ENCODE assay signal across 23 mouse cellular contexts in the genomic region with DNA sequence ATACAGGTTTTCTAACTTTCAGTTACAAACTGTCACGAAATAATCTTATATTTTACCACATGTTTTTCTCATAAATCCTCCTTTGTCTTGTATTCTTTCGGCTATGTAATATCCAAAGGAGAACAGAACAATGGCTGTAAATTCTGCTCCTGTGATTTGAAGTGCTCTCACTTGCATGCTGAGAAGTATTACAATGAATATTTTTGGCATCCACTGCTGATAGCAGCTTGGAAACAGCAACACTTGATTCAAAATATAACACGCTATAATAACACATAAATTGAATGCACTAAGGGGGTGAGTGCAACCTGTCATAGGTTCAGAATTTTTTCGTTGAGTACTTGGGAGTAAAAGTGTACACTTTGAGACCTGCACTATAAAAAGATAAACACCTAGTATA.
A peak's percentile ranks its signal among the peaks of the same experiment; 100 is the strongest.
DNase-seq lines count a peak whose midpoint lies in the region; ATAC-seq and TF ChIP-seq lines count a peak whose summit lies in the region.
"Had no signal": no experiment of that assay in that cellular context is flagged by ENCODE, and none has a peak within 500 bp of the region (broad histone marks: within the 10 kb centered on the region; RNA-seq: fewer than 3 reads in every experiment).

No protein-coding gene starts in this region.

- no peak overlapping the region for H3K9ac ChIP-seq in heart, adult 2 months (ENCODE audit: low read depth, low read length)
- H3K9ac ChIP-seq in intestine, embryonic 16.5 days (ENCODE audit: low read depth, low read length), result no peak overlapping the region
- H3K9ac ChIP-seq: embryonic facial prominence, embryonic 12.5 days; forebrain, embryonic 12.5 days; forebrain, embryonic 15.5 days; forebrain, postnatal 0 days had no signal

- no peak for TF ChIP-seq POLR2A in heart, adult 2 months (IDR thresholded peaks at IDR 0.05; ENCODE audit: insufficient read depth, low read depth, low read length)

- no peaks in the 10 kb centered on the region for H3K27me3 ChIP-seq in heart, adult 2 months (ENCODE audit: control insufficient read depth, insufficient read depth, low read length)
- no peaks in the 10 kb centered on the region for H3K27me3 ChIP-seq in intestine, embryonic 16.5 days (replicated peaks; ENCODE audit: control insufficient read depth, insufficient read depth, low read length)
- H3K27me3 ChIP-seq: CH12.LX; embryonic facial prominence, embryonic 12.5 days; forebrain, embryonic 12.5 days; forebrain, embryonic 15.5 days; Patski had no signal

- no peaks in the 10 kb centered on the region for H3K36me3 ChIP-seq in heart, adult 2 months (ENCODE audit: control insufficient read depth, insufficient read depth, low read length)
- H3K36me3 ChIP-seq in intestine, embryonic 16.5 days (ENCODE audit: control insufficient read depth, insufficient read depth, low read length), result no peaks in the 10 kb centered on the region
- H3K36me3 ChIP-seq: embryonic facial prominence, embryonic 10.5 days; embryonic facial prominence, embryonic 12.5 days; forebrain, embryonic 12.5 days; forebrain, embryonic 15.5 days; G1E had no signal

- no peaks in the 10 kb centered on the region for H3K4me1 ChIP-seq in heart, adult 2 months (ENCODE audit: control insufficient read depth, insufficient read depth, low read length)
- no peaks in the 10 kb centered on the region for H3K4me1 ChIP-seq in intestine, embryonic 16.5 days (ENCODE audit: control insufficient read depth, insufficient read depth, low read length)
- H3K4me1 ChIP-seq: embryonic facial prominence, embryonic 10.5 days; embryonic facial prominence, embryonic 12.5 days; forebrain, embryonic 12.5 days; forebrain, embryonic 15.5 days had no signal

- TF ChIP-seq CTCF in heart, adult 2 months (IDR thresholded peaks at IDR 0.05), result no peak

- intact Hi-C loops in heart, adult 2 months (cut with DNase I), result no loop called here

- H3K79me2 ChIP-seq in heart, adult 2 months (replicated peaks; ENCODE audit: control insufficient read depth, insufficient read depth, low read length), result no peaks in the 10 kb centered on the region

- no peak for TF ChIP-seq EP300 in heart, adult 2 months (IDR thresholded peaks at IDR 0.05; ENCODE audit: insufficient read depth, low read depth, low read length)

- H3K9me3 ChIP-seq in intestine, embryonic 16.5 days (ENCODE audit: control insufficient read depth, low read length), result no peaks in the 10 kb centered on the region
- H3K9me3 ChIP-seq: embryonic facial prominence, embryonic 10.5 days; embryonic facial prominence, embryonic 12.5 days; forebrain, embryonic 12.5 days; forebrain, embryonic 15.5 days; G1E had no signal

- H3K4me3 ChIP-seq in heart, adult 2 months, result no peak overlapping the region
- no peak overlapping the region for H3K4me3 ChIP-seq in intestine, embryonic 16.5 days (ENCODE audit: low read length)
- H3K4me3 ChIP-seq: embryonic facial prominence, embryonic 10.5 days; embryonic facial prominence, embryonic 12.5 days; forebrain, embryonic 12.5 days; forebrain, embryonic 15.5 days had no signal

- 51% methylated on average over 4 of the region's 4 CpGs for WGBS in heart, adult 2 months
- 76% methylated on average over 4 of the region's 4 CpGs for WGBS in intestine, embryonic 16.5 days

- H3K4me2 ChIP-seq in intestine, embryonic 16.5 days (ENCODE audit: low read depth, low read length), result no peak overlapping the region
- H3K4me2 ChIP-seq: embryonic facial prominence, embryonic 12.5 days; forebrain, embryonic 12.5 days; forebrain, embryonic 15.5 days had no signal

- DNase-seq in cerebellum, adult 8-10 months, result no peak
- DNase-seq in cerebellum, adult 9-11 months, result peak; percentile 59
- DNase-seq in cerebellum, adult 11 months, result no peak
- no peak for DNase-seq in heart, adult 2 months
- no peak for DNase-seq in heart, postnatal 4 days
- DNase-seq in brain, adult 2 months (ENCODE audit: low read depth, low spot score), result peak; percentile 90
- DNase-seq: adrenal gland, adult 8-10 months; adrenal gland, postnatal 14 days; adrenal gland, postnatal 36 days; B cell, adult 2 months; cerebellum, adult 11-12 months; forebrain, postnatal 0 days had no signal

- peak overlapping the region; percentile 29; the same call in 1 of the 2 replicates for H3K27ac ChIP-seq in heart, adult 2 months
- H3K27ac ChIP-seq in intestine, embryonic 16.5 days (ENCODE audit: low read length), result no peak overlapping the region
- H3K27ac ChIP-seq: embryonic facial prominence, embryonic 10.5 days; embryonic facial prominence, embryonic 12.5 days; forebrain, embryonic 12.5 days; forebrain, embryonic 15.5 days had no signal

- ATAC-seq in cerebellum, adult (ENCODE audit: insufficient number of reproducible peaks, low FRiP score, low TSS enrichment), result peak; percentile 52; the same call in 1 of the 2 replicates
- ATAC-seq in intestine, embryonic 16.5 days, result no peak
- ATAC-seq: activated CD4-positive, CD25-positive, alpha-beta regulatory T cell, adult 4 months; CD4-positive, CD25-positive, alpha-beta regulatory T cell, adult 4 months; forebrain, embryonic 15.5 days; forebrain, postnatal 0 days; Patski had no signal

Comparison
In these comparisons a context has a peak if more than half of its experiments do, and no peak if none do; other contexts are left out.
1. DNase-seq: peak in cerebellum, adult 9-11 months (single experiment) and brain, adult 2 months (single experiment); none in cerebellum, adult 8-10 months (single experiment), cerebellum, adult 11 months (single experiment), heart, adult 2 months (0 of 2) and heart, postnatal 4 days (single experiment).